Mouse (Mus musculus) thymus, adult 2 months (tissue): ENCODE results near the gene Kcnk18. TPM values are rescaled to one million over a fixed set of nuclear protein-coding genes. Genes with fewer than 3 reads are reported as not detected.

Experiments used
- DNase-seq: peaks from one replicate; pipeline ENCODE4 v3.0.0; 2021
- H3K27ac ChIP-seq: fragments of 200-500 bp; 2 replicates; pipeline ENCODE4 v1.5.1; 2012; ENCODE audit warnings: low read length, control low read depth; ENCODE audit not compliant: control insufficient read depth, insufficient read depth
- H3K27me3 ChIP-seq: fragments of 200-500 bp; 2 replicates; pipeline ENCODE4 v1.6.1; 2012; ENCODE audit warnings: mild to moderate bottlenecking, low read length, moderate library complexity, mixed read lengths; ENCODE audit not compliant: control insufficient read depth, insufficient read depth
- H3K36me3 ChIP-seq: fragments of 200-500 bp; 2 replicates; pipeline ENCODE4 v1.6.1; 2012; ENCODE audit warnings: mild to moderate bottlenecking, low read length, moderate library complexity; ENCODE audit not compliant: control insufficient read depth, insufficient read depth
- H3K4me1 ChIP-seq: fragments of 200-500 bp; replicated peaks from 2 replicates; pipeline ENCODE4 v1.6.1; 2012; ENCODE audit warnings: low read length; ENCODE audit not compliant: control insufficient read depth, insufficient read depth
- H3K4me3 ChIP-seq: fragments of 200-500 bp; 2 replicates; pipeline ENCODE4 v1.5.1; 2012; ENCODE audit warnings: mild to moderate bottlenecking, low read length, control low read depth, moderate library complexity; ENCODE audit not compliant: control insufficient read depth, insufficient read depth
- CTCF ChIP-seq: fragments of 200-500 bp; IDR thresholded peaks from 2 replicates; pipeline ENCODE4 v1.5.1; 2012; ENCODE audit warnings: mild to moderate bottlenecking, control low read depth, low read length, moderate library complexity, borderline replicate concordance; ENCODE audit not compliant: control insufficient read depth, poor library complexity, insufficient read depth; ENCODE audit errors: extremely low read depth
- POLR2A ChIP-seq: fragments of 200-500 bp; IDR thresholded peaks from 2 replicates; pipeline ENCODE4 v1.6.1; 2012; ENCODE audit warnings: mild to moderate bottlenecking, low read length, control low read depth, moderate library complexity; ENCODE audit not compliant: control insufficient read depth, poor library complexity, insufficient read depth; ENCODE audit errors: extremely low read depth
- WGBS: fragments of 180-500 bp; shearing (Covaris S2); methylation state at CpG from one replicate; pipeline ENCODE4 v1.1.7; 2018; 5-methylcytosine and 5-hydroxymethylcytosine counted together
- polyA plus RNA-seq: library from polyadenylated mRNA; depleted of rRNA; stranded (reverse); fragments of >200 nt; gene quantifications from 2 replicates; pipeline ENCODE4 v1.2.3, GENCODE M21; 2012; rRNA removed

Gene Kcnk18
- polyA plus RNA-seq, 1 experiment = not detected

- no peak overlapping the region for H3K27ac ChIP-seq
- no peaks in the 10 kb centered on the region for H3K36me3 ChIP-seq
- DNase-seq = no peak
- TF ChIP-seq CTCF = no peak
- TF ChIP-seq POLR2A = no peak
- no peak overlapping the region for H3K4me3 ChIP-seq
- 23% methylated on average over 5 of the region's 5 CpGs for WGBS
- no peaks in the 10 kb centered on the region; the same call in 1 of the 2 replicates for H3K27me3 ChIP-seq
- 0 out of 2 replicates have a peak, but pooled peaks cover 2% of the 10 kb centered on the region for H3K4me1 ChIP-seq
These were observed 48.5 kb downstream of the Kcnk18 start for GRCm38 (mm10) chr19:59267417-59267963.

- 93% methylated on average over 7 of the region's 7 CpGs for WGBS
These were observed 54.2 kb downstream of the Kcnk18 start for GRCm38 (mm10) chr19:59273190-59273589.

GRCm38 (mm10) chr19:59276354-59276753 lies 57.3 kb downstream of the Kcnk18 start:
- Histone ChIP-seq H3K27me3 (no peaks in the 10 kb centered on the region), H3K4me3 (no peak overlapping the region), H3K4me1 (no peaks in the 10 kb centered on the region), H3K36me3 (no peaks in the 10 kb centered on the region), H3K27ac (no peak overlapping the region)
- TF ChIP-seq CTCF (no peak), POLR2A (no peak)
- WGBS = 96% methylated on average over 7 of the region's 7 CpGs
- DNase-seq = no peak

More at GRCm38 (mm10) chr19:59273190-59273589, 54.2 kb downstream of the Kcnk18 start:
- Histone ChIP-seq H3K27me3 (no peaks in the 10 kb centered on the region), H3K4me3 (no peak overlapping the region), H3K4me1 (no peaks in the 10 kb centered on the region), H3K36me3 (no peaks in the 10 kb centered on the region), H3K27ac (no peak overlapping the region)
- TF ChIP-seq CTCF = no peak
- TF ChIP-seq POLR2A = no peak
- DNase-seq = no peak

GRCm38 (mm10) chr19:59280841-59281240 lies 61.8 kb downstream of the Kcnk18 start:
- Histone ChIP-seq H3K27ac (no peak overlapping the region), H3K36me3 (no peaks in the 10 kb centered on the region), H3K4me1 (no peaks in the 10 kb centered on the region), H3K4me3 (no peak overlapping the region), H3K27me3 (no peaks in the 10 kb centered on the region)
- no peak for DNase-seq
- no peak for TF ChIP-seq CTCF

GRCm38 (mm10) chr19:59282001-59282400 lies 63.0 kb downstream of the Kcnk18 start:
- no peak for DNase-seq
- Histone ChIP-seq H3K27me3 (no peaks in the 10 kb centered on the region), H3K4me3 (no peak overlapping the region), H3K4me1 (no peaks in the 10 kb centered on the region), H3K36me3 (no peaks in the 10 kb centered on the region), H3K27ac (no peak overlapping the region)
- WGBS = 94% methylated on average over 3 of the region's 3 CpGs
- TF ChIP-seq CTCF = no peak

Other genes with a start within 250 kb of the Kcnk18 start
- gene Shtn1, start 143.1 kb upstream of the Kcnk18 start, polyA plus RNA-seq = 1.4 and 1.7 TPM in 2 replicates
- not detected in 2 replicates for gene Vax1, start 49.2 kb upstream of the Kcnk18 start, polyA plus RNA-seq
- 0.93 and 1.0 TPM in 2 replicates for gene Slc18a2, start 41.7 kb downstream of the Kcnk18 start, polyA plus RNA-seq
- 3,486 and 3,839 TPM in 2 replicates for gene Rps12-ps3, start 103.1 kb downstream of the Kcnk18 start, polyA plus RNA-seq
- 14.9 and 19.3 TPM in 2 replicates for gene Pdzd8, start 126.6 kb downstream of the Kcnk18 start, polyA plus RNA-seq
- 0.04 TPM in 1 of 2 replicates, not detected in the other for gene Emx2, start 239.2 kb downstream of the Kcnk18 start, polyA plus RNA-seq